Mouse (Mus musculus): Measurements from ENCODE around the gene Psors1c2.

The Psors1c2 gene

DNA sequence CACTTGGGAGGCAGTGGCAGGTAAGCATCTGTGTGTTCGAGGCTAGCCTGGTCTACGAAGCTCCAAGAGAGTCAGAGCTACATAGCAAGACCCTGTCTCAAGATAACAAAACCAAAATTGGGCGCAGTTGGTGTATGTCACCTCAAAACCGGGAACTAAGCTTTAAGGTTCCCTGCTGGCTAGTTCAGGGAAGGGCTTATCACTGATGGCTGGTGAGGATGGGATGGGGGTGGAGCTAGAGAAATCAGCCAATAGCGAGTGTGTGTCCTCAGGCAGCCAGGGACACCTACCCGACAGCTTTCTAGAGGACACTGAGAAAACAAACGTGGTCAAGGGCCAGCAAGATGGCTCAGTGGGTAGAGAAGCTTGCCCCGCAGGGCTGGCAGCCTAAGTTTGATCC is 25.2 kb downstream of the Psors1c2 start:
- DNase-seq (ENCODE audit: low read depth, low spot score) = no peak
- no peaks in the 10 kb centered on the region for H3K27me3 ChIP-seq (ENCODE audit: control insufficient read depth, insufficient read depth, low read length, poor library complexity, severe bottlenecking)
- no peaks in the 10 kb centered on the region for H3K36me3 ChIP-seq (ENCODE audit: control insufficient read depth, insufficient read depth, low read length, poor library complexity, severe bottlenecking)

DNA sequence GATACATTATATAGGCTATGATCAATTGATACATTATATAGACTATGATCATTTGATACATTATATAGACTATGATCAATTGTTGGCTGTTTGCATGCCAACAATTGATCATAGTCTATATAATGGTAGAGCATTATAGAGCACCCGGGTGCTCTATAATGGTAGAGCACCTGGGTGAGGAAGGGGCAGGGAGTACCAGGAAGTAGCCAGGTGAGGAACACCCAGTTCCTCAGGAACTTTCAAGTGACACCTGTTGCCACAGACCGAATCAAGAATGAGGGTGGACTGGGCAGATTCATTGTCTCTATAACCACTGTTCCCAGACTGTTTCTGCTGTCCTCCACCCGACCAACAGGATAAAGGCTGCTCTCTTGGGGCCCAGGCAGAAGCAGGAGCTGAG is 34.1 kb downstream of the Psors1c2 start, which contains the start of gene 2300002M23Rik:
TSS of gene 2300002M23Rik (plus strand) at position 301 of the 400 bp plus-strand sequence.
- Histone ChIP-seq H3K36me3 (ENCODE audit: control insufficient read depth, insufficient read depth, low read length, poor library complexity, severe bottlenecking) (no peaks in the 10 kb centered on the region), H3K27me3 (ENCODE audit: control insufficient read depth, insufficient read depth, low read length, poor library complexity, severe bottlenecking) (no peaks in the 10 kb centered on the region)

DNA sequence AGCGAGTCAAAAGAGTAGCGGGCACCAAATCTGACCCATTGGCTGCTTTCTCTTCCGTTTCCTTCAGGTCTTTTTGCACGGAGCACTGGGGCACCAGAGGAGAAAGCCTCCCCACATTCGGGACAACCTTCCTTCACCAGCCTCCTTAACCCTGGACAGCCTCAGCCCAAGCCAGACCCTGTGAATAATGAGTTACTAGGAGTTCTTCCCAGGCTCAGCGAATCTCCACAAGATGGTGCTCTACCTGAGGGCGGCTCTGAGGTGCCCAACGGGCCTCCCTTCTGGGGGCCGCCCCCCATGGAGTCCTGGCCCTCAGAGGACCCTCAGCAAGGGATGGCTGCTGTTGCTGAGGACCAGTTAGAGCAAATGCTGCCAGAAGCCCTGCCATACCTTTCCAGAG is 34.8 kb downstream of the Psors1c2 start:
- no peaks in the 10 kb centered on the region for H3K27me3 ChIP-seq (ENCODE audit: control insufficient read depth, insufficient read depth, low read length, poor library complexity, severe bottlenecking)
- DNase-seq (ENCODE audit: low read depth, low spot score) = no peak
- no peaks in the 10 kb centered on the region for H3K36me3 ChIP-seq (ENCODE audit: control insufficient read depth, insufficient read depth, low read length, poor library complexity, severe bottlenecking)

More for the DNA sequence above, 34.1 kb downstream of the Psors1c2 start, which contains the start of gene 2300002M23Rik:
- DNase-seq (ENCODE audit: low read depth, low spot score) = no peak

DNA sequence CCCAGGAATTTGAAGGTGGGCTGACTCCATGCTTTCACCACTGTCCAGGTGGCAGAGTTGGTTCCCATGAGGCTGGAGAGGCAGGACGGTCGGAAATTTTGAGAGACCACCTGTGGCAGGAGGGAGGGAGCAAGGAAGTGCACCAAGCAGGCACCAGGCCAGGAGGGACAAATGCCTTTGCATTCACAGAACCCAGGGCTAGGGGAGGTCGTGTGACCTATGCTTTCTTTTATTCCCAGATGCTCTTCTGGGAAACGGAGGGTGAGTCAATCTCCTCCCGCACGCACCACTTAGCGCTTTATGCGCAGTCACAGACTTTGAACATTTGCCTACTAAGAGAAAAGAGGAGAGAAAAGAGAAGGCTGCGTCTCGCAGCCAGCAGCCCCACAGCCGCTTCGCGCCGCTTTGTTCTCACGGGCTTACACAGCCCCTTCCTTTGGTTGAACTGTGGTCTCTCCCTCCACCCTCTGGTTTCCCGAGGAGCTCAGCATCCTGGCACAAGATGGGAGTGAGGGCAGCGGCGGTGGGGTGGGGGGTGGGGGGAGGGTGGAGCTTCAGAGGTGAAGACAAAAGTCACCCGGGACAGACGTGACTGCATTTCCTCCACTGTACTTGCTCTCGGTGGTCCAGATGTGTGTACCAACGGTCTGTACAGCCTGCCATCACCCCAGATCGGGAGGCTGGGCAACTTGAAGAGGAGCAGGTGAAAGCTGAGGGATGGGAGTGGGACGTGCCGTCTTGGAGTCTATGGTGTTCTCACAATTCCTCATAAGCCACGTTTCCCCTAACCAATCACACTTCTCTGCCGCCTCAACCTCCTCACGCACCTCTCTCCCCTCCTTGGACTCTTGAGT is 36.3 kb downstream of the Psors1c2 start:
- no peak for DNase-seq (ENCODE audit: low read depth, low spot score)
- Histone ChIP-seq H3K27me3 (ENCODE audit: control insufficient read depth, insufficient read depth, low read length, poor library complexity, severe bottlenecking) (no peaks in the 10 kb centered on the region), H3K36me3 (ENCODE audit: control insufficient read depth, insufficient read depth, low read length, poor library complexity, severe bottlenecking) (no peaks in the 10 kb centered on the region)

DNA sequence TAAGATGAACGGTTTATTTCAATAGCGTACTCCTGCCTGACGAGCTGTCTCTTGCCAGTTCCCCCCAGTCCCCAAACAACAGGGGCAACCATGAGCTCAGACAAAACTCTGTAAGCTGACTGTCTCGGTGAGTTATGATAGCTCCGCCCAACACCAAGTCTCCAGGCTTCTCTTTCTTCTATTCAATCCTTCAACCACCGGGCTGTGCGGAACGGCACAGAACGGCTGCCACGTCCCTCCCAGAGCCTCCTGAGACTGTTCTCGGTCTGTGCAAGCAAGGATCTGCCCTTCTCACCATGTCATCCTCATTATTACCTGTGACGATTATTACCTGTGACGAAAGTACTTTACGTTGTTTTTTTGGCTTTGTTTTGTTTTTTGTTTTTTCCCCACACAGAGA is 37.8 kb downstream of the Psors1c2 start:
- no peaks in the 10 kb centered on the region for H3K27me3 ChIP-seq (ENCODE audit: control insufficient read depth, insufficient read depth, low read length, poor library complexity, severe bottlenecking)
- no peaks in the 10 kb centered on the region for H3K36me3 ChIP-seq (ENCODE audit: control insufficient read depth, insufficient read depth, low read length, poor library complexity, severe bottlenecking)
- DNase-seq (ENCODE audit: low read depth, low spot score) = no peak

DNA sequence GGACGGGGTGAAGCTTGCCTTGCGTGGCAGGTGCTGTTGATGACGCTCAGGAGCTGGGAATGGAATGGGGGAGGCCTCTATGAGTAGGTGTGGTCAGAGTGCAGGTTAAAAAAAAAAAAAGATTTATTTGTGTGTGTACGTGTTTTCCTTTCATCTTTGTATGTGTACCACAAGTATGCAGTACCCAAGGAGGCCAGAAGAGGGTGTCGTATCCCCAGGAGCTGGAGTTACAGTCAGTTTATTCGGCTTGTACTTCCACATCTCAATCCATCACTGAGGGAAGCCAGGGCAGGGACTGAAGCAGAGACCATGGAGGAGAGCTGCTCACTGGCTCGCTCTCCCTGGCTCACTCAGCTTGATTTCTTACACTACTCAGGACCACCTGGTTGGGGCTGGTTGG is 38.5 kb downstream of the Psors1c2 start:
- no peaks in the 10 kb centered on the region for H3K36me3 ChIP-seq (ENCODE audit: control insufficient read depth, insufficient read depth, low read length, poor library complexity, severe bottlenecking)
- DNase-seq (ENCODE audit: low read depth, low spot score) = no peak
- H3K27me3 ChIP-seq (ENCODE audit: control insufficient read depth, insufficient read depth, low read length, poor library complexity, severe bottlenecking) = no peaks in the 10 kb centered on the region

DNA sequence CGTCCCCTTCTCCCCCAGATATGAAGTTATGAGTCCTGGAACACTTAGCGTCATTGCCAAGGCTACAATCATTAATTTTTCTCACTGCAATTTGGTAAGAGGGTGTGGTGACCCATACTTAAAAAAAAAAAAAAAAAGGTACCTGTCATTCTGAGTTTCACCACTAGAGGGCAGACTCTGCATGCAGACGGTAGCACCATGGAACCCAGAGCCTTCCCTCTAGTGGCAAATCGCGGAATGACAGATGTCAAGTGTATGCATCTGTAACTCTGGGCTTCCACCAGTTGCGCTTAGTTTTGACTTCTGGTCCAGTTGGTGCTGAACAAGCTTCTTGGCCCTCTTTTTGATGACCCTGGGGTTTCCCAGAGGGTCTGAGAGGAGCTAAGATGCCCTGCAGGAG is 45.2 kb downstream of the Psors1c2 start:
- Histone ChIP-seq H3K36me3 (ENCODE audit: control insufficient read depth, insufficient read depth, low read length, poor library complexity, severe bottlenecking) (no peaks in the 10 kb centered on the region), H3K27me3 (ENCODE audit: control insufficient read depth, insufficient read depth, low read length, poor library complexity, severe bottlenecking) (no peaks in the 10 kb centered on the region)
- peak; percentile 94 for DNase-seq (ENCODE audit: low read depth, low spot score)

DNA sequence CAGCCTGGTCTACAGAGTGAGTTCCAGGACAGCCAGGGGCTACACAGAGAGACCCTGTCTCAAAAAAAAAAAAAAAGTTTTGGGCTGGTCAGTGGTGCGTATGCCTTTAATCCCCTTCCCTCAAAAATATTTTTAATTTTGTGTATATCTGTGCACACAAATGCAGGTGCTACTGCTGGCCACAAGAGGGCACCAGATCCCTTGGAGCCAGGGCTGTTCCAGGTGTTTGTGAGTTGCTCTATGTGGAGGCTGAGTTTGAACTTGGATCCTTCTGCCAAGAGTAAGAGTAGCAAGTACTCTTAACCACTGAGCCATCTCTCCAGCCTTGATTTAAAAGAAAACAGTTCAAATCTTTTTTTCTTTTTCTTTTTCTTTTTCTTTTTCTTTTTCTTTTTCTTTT is 49.9 kb downstream of the Psors1c2 start:
- no peaks in the 10 kb centered on the region for H3K27me3 ChIP-seq (ENCODE audit: control insufficient read depth, insufficient read depth, low read length, poor library complexity, severe bottlenecking)
- DNase-seq (ENCODE audit: low read depth, low spot score) = peak; percentile 33
- no peaks in the 10 kb centered on the region for H3K36me3 ChIP-seq (ENCODE audit: control insufficient read depth, insufficient read depth, low read length, poor library complexity, severe bottlenecking)

All from splenic B cell, adult 2 months (primary cell).